Mouse (Mus musculus) cerebellum, postnatal 36 days (tissue): Measurements from ENCODE around the gene Mast3.

Source experiments
- DNase-seq, 2 experiments: peaks; one replicate each; pipeline ENCODE4 v3.0.0; 2021 to 2022; ENCODE audit warnings: mixed read lengths in 2 of 2

The Mast3 gene

DNA sequence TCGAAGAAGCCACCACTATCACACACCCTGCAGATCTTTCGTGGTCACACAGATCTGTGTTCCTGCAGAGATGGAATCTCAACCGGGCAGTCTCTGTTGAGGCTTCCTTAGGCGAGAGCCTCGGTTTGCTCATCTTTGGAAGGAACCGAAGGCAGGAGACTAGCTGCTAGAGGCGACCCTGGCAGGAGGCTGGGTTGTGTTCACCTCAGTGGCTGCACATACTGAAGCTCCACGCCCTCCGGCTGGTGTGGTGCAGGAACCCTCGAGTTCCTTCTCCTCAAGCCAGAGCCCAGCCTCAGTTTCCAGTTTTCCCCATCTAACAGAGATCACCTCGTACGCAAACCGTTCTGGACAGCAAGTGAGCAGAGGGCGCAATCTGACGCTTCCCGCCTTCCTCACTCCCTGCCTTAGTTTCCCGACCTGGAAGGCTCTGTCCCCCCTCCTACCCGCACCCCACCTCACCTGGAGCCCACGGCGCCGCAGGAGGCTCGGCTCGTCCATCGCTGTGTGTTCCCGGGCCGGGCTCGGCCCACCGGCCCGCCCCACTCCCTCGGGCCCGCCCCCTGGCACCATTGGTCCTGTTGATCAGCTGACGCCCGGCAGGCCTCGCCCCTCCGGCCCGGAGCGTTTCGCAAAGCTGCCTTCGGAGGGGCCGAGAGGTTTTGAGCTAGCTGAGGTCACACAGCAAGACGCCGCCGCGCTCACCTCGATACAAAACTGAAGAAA is at the start of gene Mast3:
TSS of gene Mast3 (minus strand) at position 574 of the 726 bp plus-strand sequence.
- DNase-seq = peak; percentile 54 to 76

DNA sequence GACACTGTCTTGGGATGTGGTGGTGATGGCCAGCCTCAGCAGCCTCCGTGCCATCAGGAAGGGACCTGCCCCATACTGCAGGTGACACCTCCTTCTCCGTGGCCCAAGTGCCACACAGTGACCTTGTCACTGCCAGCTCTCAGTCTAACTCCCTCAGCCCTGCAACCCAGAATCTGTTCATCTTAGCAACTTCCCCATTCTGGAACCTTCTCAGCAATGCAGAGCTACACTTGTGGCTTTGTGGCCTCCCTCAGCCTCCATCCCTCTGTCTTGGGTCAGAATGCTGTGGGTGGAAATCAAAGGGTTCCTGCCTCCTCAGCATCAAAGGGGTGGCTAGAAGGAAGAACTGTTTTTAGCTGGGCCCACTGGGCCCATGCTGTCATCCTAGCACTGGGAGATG is 49.0 kb upstream of the Mast3 start:
- no peak for DNase-seq

DNA sequence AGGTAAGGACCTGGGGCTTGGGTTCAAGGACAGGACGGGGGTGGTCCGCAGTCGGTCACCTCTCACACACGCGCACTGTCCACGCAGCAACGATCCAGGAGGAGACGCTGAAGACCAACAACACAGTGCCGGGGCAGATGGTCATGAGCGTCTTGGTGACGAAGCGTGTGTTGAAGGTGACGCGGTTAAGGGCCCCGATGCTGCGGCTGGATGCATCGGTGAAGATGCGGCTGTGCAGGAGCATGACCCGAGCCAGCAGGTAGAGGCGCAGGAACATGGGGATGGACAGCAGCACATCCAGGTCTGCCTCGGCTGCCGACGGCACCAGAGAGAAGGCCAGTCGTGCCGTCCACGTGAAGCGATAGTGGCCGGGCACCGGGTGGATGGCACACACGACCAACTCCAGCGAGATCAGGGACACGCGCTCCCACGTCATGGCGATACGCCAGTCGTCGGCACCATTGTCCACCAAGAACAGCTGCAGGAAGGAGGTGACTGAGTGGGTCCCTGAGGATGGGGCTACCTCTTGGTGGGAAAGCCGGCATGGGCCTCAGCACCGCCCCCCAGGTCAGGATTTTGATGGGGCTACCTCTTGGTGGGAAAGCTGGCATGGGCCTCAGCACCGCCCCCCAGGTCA is 47.9 kb upstream of the Mast3 start:
- no peak for DNase-seq

DNA sequence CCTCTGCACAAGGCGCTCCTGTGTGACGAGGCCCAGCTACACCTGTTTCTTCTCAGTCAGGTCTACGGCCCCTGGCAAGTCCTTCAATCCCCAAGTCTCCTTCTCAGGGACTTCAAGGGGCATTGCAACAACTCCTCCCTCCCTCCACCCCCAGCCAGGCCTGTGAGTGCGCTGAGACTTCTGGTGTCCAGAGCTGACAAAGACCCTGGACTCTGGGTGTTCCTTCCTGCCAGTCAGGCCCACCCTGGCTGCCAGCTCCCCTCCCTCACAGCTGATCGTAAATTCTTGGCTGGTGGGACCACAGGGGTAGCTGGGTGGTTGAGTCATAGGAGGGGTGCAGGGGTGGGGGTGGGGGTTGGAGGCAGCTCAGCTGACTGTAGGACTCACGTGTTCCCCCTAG is 47.0 kb upstream of the Mast3 start:
- no peak for DNase-seq

DNA sequence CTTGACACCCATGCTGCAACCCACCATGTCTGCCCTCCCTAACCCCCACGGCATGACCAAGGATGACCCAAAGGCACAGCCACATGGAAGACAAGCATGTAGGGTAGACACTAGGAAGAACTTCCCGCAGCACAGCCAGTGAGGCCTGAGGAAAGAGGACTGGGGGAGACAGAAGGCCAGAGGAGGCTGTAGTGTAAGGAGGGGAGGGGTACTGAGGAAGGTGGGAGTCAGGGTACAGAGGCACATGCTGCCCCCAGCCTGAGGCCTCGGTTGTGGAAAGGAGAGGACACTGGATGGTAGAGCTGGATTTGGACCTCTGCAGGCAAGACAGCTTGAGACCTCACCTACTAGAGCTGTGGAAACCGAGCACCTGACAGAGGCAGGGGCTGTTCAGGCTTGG is 46.1 kb upstream of the Mast3 start:
- no peak for DNase-seq

DNA sequence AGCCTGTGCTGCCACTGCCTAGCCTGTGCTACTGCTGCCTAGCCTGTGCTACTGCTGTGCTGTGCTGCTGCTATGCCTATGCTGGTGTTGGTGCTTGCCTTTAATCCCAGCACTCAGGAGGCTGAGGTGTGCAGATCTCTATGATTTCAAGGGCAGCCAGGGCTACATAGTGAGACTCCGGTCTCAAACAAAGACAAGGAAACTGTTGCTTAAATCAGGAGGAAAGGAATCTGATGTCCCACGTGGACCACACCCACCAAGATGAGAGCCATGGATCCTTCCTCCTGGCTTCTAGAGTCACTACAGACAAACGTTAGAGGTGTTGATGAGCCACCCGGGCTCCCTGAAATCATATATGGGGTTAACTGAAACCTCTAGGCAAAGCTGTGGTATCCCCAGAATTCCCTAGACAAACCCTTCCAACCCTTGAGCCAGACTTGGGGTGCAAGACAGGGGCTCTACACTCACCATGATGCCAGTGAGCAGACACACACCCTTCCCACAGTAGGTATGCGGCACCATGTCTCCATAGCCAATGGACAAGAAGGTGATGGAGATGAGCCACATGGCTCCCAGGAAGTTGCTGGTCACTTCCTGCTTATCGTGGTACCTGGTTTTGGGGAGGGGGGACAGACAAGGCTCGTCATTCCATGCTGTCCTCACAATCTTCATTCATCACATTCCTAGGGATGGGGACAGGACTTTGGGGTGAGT is 45.4 kb upstream of the Mast3 start:
- DNase-seq = no peak

DNA sequence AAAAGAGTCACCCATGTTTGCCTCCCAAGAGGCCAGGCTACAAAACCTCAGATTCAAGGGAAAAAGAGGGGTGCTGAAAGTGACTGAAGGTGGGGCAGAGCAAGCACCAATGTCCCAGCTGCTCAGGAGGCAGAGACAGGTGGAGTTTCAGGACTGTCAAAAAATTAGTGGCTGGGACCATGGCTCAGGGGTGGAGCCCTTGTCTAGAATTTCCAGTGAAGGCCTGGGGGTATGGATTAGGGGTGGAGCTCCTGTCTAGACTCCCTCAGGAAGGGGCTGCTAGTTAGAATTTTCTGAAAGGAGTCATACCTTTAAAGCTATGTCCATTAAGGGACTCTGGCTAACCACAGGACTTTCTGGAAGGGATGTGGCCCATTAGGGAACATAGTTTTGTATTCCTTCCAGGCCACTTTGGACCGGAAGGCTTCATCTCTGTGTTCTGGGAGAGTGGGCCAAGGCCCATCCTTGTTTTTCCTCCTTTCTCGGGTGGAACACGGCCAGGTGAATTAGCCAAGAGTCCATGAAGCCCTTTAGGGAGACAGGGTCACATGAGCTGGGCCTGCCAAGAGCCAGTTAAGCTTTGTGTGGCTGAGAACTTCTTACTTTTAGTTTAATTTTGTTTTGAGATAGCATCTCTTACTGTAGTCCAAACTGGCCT is 44.6 kb upstream of the Mast3 start:
- DNase-seq = no peak

DNA sequence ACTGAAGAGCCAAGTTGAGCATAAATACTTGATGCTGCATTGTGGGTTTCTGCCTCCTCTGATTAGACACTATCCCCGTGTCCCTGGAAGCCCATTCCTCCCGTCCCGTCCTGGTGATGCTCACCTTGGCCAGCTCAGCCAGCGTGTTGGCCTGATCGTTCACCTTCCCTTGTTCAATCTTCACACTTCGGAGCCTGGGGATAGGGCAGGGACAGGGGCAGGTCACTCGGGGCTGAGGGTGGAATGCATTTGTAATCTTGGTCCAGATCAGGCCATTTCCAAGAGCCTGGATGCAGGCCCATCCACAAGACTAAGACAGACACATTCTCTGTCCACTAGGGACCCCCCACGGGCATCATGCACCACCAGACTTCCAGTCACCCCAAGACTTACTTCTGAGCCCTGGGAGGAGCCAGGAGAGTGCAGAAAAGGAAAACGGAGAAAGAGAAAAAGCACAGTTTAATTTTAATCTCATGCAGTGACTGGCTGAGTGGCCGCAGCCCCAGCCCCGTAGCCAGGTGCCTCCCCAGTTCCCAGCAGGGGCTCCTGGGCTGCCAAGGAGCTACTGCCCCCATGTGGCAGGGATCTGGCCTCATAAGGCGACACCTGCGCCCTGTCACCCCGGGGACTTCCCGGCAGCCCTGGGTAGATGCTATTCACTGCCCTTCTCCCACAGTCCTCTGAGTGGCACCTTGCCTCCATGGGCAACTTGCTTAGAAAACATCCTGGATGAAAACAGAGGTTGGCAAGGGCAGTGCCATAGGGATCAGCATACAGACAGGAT is 41.7 kb upstream of the Mast3 start:
- no peak for DNase-seq

DNA sequence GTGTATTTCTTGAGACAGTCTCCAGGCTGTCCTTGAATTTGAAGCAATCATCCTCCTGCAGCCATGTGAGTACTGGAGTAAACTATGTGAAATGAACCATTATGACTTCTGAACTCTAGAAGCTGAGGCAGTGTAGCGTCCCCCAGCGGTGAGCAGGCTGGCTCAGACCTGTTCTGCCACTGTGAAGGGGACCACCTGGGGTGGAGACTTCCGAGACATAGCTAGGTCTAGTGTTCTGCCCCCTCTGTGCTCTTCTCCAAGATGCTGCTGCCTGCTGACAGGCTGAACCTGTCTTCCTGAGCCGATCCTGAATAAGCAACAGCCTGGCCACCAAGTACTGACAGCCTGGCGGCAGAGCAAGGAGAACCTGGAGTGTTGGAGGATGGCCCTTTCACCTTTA is 40.3 kb upstream of the Mast3 start:
- DNase-seq = no peak

DNA sequence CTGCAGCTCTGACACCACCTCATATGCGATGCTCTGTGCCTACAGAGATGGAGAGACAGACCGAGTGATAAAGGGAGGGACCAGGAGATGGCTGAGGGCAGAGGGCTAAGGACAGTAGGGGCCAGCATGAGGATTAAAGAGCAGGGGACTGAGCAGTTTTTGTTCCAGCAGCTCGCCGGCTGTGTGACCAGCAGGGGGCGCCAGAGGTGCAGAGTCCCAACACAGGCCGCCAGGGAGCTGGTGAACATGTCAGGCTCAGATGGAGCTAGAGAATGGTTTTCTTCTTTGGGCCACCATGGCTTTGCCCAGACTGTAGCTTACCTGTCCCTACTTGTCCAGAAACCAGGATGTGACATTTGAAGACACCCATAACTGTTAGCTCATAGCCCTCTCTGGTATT is 39.7 kb upstream of the Mast3 start:
- DNase-seq = peak; percentile 90

DNA sequence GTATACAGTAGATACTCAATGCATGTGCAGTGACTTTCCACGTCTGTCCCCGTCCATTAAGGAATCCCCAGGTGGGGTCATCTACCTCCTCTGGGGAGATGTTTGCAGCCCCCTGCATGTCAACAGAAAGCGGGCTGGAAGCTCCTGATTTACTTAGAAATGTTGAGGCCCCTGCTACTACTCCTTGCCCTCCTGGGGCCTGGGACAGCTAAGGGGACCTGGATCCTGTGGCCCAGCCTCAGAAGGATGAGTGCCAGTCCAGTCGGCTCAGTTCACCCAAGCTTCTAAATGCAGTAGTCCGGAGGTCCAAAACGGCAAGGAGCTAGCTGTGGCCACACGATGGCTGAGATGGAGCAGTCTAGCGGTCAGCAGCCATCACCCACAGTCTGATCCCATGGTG is 39.1 kb upstream of the Mast3 start:
- DNase-seq = no peak

DNA sequence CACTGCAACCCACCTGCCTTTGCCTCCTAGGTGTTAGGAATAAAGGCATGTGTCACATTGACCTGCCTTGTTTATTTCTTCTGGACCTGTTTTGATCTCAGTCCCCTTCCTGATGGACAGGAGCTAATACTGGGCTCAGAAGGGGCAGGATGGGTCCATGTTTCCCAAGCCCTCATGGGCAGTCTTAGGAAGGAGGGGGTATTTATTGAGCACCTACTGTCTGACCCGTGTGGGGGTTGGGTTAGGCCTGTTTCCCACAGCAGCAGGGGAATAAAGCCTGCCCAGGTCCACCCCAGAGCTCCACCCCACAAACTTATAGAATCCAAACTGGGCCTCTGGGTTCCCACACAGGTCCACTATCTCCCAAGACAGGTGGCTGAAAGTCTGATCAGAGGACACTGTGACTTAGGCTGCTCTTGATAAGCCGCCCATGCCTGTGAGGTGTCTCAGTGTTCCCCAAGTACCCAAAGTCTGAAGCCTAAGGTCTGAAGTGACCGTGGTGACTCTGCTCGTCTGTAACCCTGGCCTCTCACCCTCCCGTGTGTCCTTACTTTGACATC is 38.4 kb upstream of the Mast3 start:
- no peak for DNase-seq

DNA sequence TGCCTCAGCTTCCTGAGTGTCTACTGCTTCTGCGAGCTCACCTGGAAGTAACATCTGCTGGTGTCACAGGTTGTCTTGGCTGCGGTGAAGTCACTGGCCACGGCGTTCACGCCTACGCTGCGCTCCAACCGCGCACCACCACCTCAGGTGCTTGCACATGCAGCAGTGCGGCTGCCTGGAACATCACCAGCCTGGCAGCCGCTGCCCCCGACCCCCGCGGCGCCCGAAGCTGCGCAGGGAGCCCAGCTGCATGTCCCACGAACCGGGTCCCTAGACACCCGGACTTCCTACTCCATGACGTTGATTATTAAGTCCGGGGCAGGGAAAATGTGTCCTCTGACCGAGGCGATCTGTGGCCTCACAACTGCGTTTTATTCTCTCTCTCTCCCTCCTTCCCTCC is 37.6 kb upstream of the Mast3 start:
- no peak for DNase-seq

DNA sequence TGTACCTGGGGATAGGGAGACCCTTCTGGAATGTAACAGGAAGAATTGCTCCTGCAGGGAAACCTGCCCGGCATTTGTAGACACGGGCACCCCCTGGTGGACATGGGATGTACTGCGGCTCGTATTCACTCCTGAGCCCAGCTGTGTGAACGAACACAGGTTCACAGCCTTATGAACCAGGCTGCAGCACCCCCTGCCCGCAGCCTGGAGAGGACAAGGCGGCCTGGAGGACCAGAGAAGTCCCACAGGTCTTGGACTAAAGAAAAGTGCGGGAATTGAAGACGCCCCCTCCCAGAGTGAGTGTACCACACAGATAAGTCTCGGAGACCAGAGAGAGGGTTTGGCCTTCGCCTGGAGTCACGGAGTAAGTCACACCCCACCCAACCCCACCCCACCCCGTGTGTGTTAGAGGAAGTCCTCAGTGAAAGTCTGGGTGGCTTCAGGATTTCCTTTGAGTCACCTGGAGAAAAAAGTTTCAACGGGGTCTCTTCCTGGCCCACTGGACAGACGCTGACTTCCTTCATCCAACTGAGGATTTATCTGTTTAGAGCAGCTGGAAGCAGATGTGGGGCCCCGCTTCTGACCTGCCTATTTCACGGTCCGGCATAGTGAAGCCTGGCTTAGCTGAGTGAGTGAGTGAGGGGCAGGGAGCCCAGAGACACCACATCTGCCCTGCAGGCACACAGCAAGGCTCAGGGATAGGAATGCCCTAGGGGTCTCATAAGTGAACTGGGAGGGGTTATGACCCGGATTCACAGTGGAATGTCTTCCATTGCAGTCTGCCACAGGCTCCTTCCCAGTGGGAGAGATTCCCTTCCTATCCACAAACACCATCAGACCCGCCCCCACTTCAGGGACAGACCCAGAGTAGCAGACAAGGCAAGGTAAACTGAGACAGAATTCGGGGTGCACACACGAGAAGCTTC is 36.6 kb upstream of the Mast3 start:
- DNase-seq = peak; percentile 91 to 93

DNA sequence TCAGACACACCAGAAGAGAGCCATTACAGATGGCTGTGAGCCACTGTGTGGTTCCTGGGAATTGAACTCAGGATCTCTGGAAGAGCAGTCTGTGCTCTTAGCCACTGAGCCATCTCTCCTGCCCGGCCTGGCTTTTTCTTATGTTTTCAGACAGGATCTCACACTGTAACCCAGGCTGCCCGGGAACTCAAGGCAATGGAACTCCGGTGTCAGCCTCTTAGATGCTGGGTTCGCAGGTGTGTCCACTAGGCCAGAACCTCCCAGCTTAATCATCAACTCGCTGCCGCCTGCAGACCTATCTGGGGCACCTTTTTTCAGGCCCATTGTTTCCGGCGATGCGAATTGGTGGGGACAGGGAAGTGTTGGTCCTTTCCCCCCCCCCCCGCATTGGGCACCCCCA is 35.7 kb upstream of the Mast3 start:
- no peak for DNase-seq

DNA sequence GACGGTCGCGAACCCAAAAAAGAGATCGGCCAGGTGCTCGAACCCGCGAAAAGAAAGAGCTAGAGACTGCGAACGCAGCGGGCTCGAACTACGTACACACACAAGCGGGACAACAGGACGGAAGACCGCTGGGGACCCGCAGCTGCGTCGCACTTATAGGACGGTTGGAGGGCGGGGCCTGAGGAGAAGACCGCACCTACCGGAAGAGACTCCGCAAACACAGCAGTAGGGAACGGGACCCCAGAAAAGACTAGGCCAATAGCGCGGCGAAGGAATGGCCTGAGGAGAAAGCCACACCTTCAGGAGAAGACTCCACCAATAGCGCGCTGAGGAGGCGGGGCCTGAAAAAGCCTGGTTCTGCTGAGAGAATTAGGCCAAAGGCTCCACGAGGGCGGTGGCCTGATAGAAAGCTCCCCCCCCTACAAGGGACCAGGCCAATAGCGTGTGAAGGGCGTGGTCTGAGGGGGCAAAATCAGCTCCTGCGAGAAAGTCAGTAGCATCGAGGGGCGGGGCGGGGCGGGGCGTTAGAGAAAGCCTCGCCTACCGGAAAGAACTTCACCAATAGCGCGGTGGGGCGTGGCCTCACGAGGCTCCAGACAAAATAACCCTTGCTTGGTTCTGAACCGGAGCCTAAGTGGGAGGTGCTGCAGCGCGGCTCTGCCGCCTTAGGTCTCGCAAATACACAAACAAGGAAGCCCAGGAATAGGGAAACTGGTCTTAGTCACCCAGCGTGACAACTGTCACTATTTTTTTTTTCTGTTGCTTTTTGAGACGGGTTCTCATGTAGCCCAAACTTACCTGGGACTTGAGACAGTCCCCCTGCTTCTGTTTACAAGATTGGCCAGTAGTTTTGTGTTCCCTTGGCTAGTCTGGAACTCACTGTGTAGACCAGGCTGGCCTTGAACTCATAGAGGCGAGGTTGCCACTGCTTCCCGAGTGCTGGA is 34.8 kb upstream of the Mast3 start, which contains the start of gene Arrdc2:
TSS of gene Arrdc2 (minus strand) at position 313 of the 944 bp plus-strand sequence.
- peak; percentile 96 to 97 for DNase-seq

DNA sequence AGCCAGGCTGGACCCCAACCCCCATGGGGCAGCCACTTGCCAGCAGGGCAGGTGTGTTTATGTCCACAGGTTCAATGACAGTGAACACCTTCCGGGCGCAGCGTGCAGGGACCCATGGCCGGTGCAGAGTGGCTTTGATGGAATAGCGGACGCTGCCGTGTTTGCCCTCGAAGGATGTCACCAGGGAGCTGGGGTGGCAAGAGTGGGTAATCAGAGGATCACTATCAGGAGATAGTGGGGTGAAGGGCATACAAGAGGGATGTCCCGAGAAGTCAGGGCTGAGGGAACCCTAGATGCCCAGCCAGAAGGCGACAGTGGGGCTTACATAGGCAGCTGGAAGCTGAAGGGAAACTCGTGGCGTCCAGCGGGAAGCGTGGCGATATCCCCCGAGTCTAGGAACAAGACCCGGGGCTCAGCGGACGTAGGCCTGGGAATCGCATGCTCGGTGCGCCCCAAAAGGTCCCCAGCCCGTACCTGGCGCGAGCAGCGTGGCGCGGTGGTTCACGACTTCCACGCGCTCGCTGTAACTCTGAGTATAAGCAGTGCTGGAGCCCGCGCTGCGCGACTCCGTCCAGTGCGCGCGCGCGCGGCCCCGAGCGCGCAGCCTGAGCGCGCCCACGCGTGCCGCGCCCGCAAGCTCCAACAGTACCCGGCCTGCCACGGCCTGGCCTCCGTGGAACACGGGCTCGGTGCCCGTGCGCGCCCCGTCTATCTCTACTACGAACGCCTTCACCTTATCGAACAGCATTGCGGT is 34.0 kb upstream of the Mast3 start:
- DNase-seq = no peak

DNA sequence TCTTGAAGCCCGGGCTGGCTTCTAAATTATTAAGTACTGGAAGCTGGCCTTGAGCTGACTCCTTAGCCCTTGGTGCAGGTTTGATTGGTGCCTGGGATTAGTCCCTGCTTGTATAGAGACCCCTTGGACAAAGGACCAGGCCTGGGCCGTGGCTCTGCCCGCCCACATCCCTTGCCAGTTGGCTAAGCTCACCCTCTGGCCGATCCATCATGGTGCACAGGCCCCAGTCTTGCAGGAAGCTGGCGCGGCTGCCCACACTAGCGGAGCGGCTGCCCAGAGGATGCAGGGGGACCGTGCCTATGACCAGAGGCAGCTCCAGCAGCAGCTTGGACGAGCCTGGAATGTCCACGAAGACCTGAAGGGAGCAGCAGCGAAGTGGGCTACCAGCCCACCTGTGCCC is 31.8 kb upstream of the Mast3 start:
- no peak for DNase-seq

DNA sequence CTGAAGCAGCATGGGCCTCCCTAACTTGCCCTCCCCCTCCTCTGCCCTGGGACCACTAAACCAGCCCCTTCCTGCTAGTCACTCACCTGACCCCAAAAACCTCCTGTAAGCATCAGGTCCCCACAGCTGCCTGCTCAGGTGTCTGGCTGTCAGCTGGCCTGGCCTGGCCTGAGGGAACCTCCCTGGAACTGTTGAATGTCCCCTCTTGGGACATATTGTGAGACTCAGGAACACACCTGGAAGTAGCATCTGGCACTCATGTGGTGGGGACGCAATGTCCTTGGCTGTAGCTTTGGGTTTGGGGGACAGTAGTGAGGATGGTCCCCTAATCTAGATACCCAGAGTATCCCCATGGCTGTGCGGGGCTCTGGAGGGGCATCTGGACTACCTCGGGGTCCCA is 29.2 kb upstream of the Mast3 start:
- DNase-seq = no peak
